Mouse (Mus musculus) kidney, embryonic 14.5 days (tissue): Measurements from ENCODE around the gene Acadl. TPM values are rescaled to one million over a fixed set of nuclear protein-coding genes. Genes with fewer than 3 reads are reported as not detected.
A peak's percentile ranks its signal among the peaks of the same experiment; 100 is the strongest.

Experiments
- ATAC-seq: fragments of 200-750 bp; cut with Nextera tagmentation; 2 replicates; pipeline ENCODE4 v1.8.0; 2017; ENCODE audit warnings: moderate number of reproducible peaks, mild to moderate bottlenecking, moderate TSS enrichment, moderate library complexity; ENCODE audit not compliant: low FRiP score, low TSS enrichment
- H3K27ac ChIP-seq: fragments of 300-500 bp; sonication (generic); 2 replicates; pipeline ENCODE4 v1.5.1; 2014; ENCODE audit warnings: low read depth, mild to moderate bottlenecking, low read length, moderate library complexity, mixed read lengths
- H3K27me3 ChIP-seq: fragments of 300-500 bp; sonication (generic); 2 replicates; pipeline ENCODE4 v1.6.1; 2014; ENCODE audit warnings: mild to moderate bottlenecking, low read length; ENCODE audit not compliant: control insufficient read depth, insufficient read depth
- H3K36me3 ChIP-seq: fragments of 300-500 bp; sonication (generic); 2 replicates; pipeline ENCODE4 v1.6.1; 2014; ENCODE audit warnings: low read length, mixed read lengths; ENCODE audit not compliant: control insufficient read depth, insufficient read depth
- H3K4me1 ChIP-seq: fragments of 300-500 bp; sonication (generic); 2 replicates; pipeline ENCODE4 v1.6.1; 2014; ENCODE audit warnings: low read length, mixed read lengths; ENCODE audit not compliant: control insufficient read depth, insufficient read depth
- H3K4me2 ChIP-seq: fragments of 300-500 bp; sonication (generic); replicated peaks from 2 replicates; pipeline ENCODE4 v1.6.1; 2014; ENCODE audit warnings: low read depth, mild to moderate bottlenecking, low read length
- H3K4me3 ChIP-seq: fragments of 300-500 bp; sonication (generic); 2 replicates; pipeline ENCODE4 v1.5.1; 2014; ENCODE audit warnings: mild to moderate bottlenecking, low read length
- H3K9ac ChIP-seq: fragments of 300-500 bp; sonication (generic); 2 replicates; pipeline ENCODE4 v1.6.1; 2014; ENCODE audit warnings: low read depth, mild to moderate bottlenecking, low read length, moderate library complexity
- H3K9me3 ChIP-seq: fragments of 300-500 bp; sonication (generic); 2 replicates; pipeline ENCODE4 v1.6.1; 2016; ENCODE audit warnings: low read length; ENCODE audit not compliant: control insufficient read depth
- WGBS: fragments of 180-500 bp; shearing (Covaris S2); extraction: QIAGEN DNeasy Blood & Tissue Kit; methylation state at CpG from one replicate; pipeline ENCODE4 v1.1.7; 2014; 5-methylcytosine and 5-hydroxymethylcytosine counted together
- polyA plus RNA-seq: library from polyadenylated mRNA; unstranded; fragments of >200 nt; fragmentation: Nextera tagmentation; extraction: Ambion mirVana; gene quantifications from 2 replicates; pipeline ENCODE4 v1.2.1, GENCODE M21; 2014

Gene Acadl
- polyA plus RNA-seq, 1 experiment from 2014 or later: 98.4 TPM

- Histone ChIP-seq H3K9me3 (no peaks in the 10 kb centered on the region), H3K27ac (no peak overlapping the region), H3K27me3 (peaks cover 5% of the 10 kb centered on the region; the same call in 1 of the 2 replicates), H3K9ac (no peak overlapping the region), H3K36me3 (no peaks in the 10 kb centered on the region), H3K4me2 (peak overlapping the region; percentile 1; the same call in 1 of the 2 replicates), H3K4me1 (peaks cover 3% of the 10 kb centered on the region; the same call in 1 of the 2 replicates), H3K4me3 (no peak overlapping the region)
- 52% methylated on average over 8 of the region's 8 CpGs for WGBS
- ATAC-seq: no peak
Observed at GRCm38 (mm10) chr1:66814756-66815155, 48.3 kb downstream of the Acadl start.

DNA sequence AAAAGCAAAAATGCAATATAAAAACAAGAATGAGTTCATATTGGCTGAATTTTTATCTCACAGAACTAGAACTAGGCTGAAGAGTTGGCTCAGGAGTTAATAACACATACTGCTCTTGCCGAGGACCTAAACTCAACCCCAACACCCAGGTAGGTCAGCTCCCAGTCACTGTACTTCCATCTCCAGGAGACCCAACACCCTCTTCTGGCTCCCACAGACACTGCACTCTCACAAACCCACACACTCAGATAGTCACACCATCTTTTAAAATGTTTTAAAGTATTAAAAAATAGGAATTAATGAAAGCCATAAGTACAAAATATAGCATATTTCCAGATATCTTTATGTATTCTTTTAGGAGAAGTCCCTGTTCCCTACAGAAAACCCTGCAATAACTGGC, 49.9 kb downstream of the Acadl start:
- no peak overlapping the region for H3K27ac ChIP-seq
- ATAC-seq: no peak
- H3K36me3 ChIP-seq: no peaks in the 10 kb centered on the region
- H3K9ac ChIP-seq: no peak overlapping the region
- H3K4me1 ChIP-seq: peaks cover 3% of the 10 kb centered on the region; the same call in 1 of the 2 replicates
- WGBS: 87% methylated on average over 1 of the region's 1 CpGs
- H3K27me3 ChIP-seq: no peaks in the 10 kb centered on the region
- no peak overlapping the region for H3K4me2 ChIP-seq
- no peaks in the 10 kb centered on the region for H3K9me3 ChIP-seq
- H3K4me3 ChIP-seq: no peak overlapping the region

- no peak overlapping the region for H3K27ac ChIP-seq
- H3K9me3 ChIP-seq: no peaks in the 10 kb centered on the region
- H3K36me3 ChIP-seq: no peaks in the 10 kb centered on the region
- no peak overlapping the region for H3K4me2 ChIP-seq
- WGBS: 100% methylated on average over 1 of the region's 1 CpGs
- H3K27me3 ChIP-seq: no peaks in the 10 kb centered on the region
- no peak for ATAC-seq
- no peak overlapping the region for H3K9ac ChIP-seq
- no peaks in the 10 kb centered on the region for H3K4me1 ChIP-seq
- no peak overlapping the region for H3K4me3 ChIP-seq
Observed at GRCm38 (mm10) chr1:66806821-66807220, 56.3 kb downstream of the Acadl start.

DNA sequence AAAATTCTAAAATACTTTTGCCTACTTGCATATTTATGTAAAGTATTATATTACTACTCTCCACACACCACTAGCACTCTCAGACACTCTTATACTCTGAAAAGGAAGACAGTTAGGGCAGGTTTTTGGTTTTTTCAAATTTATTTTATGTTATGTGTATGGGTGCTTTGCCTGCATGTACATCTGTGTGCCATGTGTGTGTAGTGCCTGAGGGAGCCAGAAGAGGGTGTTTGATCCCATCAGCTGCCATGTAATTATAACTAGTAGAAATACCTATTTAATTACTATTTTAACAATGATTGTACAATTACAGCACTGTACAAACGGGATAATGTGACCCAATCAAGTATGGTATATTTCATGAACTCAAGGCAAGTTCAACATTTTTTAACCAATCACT, 57.7 kb downstream of the Acadl start:
- H3K4me1 ChIP-seq: no peaks in the 10 kb centered on the region
- no peak overlapping the region for H3K27ac ChIP-seq
- H3K36me3 ChIP-seq: peaks cover 10% of the 10 kb centered on the region; the same call in 1 of the 2 replicates
- H3K27me3 ChIP-seq: no peaks in the 10 kb centered on the region
- ATAC-seq: no peak
- no peak overlapping the region for H3K9ac ChIP-seq
- no peak overlapping the region for H3K4me3 ChIP-seq
- no peak overlapping the region for H3K4me2 ChIP-seq
- 83% methylated on average over 1 of the region's 1 CpGs for WGBS
- H3K9me3 ChIP-seq: no peaks in the 10 kb centered on the region

GRCm38 (mm10) chr1:66804710-66805109, 58.4 kb downstream of the Acadl start:
- Histone ChIP-seq H3K27me3 (no peaks in the 10 kb centered on the region), H3K4me2 (no peak overlapping the region), H3K4me1 (no peaks in the 10 kb centered on the region), H3K9ac (no peak overlapping the region), H3K4me3 (no peak overlapping the region), H3K36me3 (peaks cover 17% of the 10 kb centered on the region; the same call in 1 of the 2 replicates), H3K9me3 (no peaks in the 10 kb centered on the region), H3K27ac (no peak overlapping the region)
- no peak for ATAC-seq
- WGBS: 66% methylated on average over 5 of the region's 5 CpGs

DNA sequence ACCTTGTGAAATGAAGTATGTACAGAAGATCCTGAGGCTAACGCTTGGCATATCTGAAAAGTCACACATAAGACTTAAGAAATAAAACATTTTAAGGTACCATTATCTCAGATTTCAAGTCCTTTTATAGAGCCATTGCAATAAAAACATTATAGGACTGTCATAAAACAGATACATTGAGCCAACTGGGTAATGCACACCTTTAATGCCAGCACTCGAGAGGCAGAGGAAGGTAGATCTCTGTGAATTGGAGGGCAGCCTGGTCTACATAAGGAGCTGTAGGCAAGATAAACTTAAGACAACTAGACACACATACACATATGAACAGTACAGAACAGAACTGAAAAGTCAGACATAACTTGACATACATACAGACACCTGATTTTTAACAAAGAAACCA, 65.1 kb downstream of the Acadl start:
- Histone ChIP-seq H3K9ac (no peak overlapping the region), H3K36me3 (peaks cover 23% of the 10 kb centered on the region; the same call in 1 of the 2 replicates), H3K27me3 (no peaks in the 10 kb centered on the region), H3K4me3 (no peak overlapping the region), H3K27ac (no peak overlapping the region), H3K4me2 (no peak overlapping the region), H3K4me1 (no peaks in the 10 kb centered on the region), H3K9me3 (no peaks in the 10 kb centered on the region)
- WGBS: 88% methylated on average over 2 of the region's 2 CpGs
- ATAC-seq: no peak

DNA sequence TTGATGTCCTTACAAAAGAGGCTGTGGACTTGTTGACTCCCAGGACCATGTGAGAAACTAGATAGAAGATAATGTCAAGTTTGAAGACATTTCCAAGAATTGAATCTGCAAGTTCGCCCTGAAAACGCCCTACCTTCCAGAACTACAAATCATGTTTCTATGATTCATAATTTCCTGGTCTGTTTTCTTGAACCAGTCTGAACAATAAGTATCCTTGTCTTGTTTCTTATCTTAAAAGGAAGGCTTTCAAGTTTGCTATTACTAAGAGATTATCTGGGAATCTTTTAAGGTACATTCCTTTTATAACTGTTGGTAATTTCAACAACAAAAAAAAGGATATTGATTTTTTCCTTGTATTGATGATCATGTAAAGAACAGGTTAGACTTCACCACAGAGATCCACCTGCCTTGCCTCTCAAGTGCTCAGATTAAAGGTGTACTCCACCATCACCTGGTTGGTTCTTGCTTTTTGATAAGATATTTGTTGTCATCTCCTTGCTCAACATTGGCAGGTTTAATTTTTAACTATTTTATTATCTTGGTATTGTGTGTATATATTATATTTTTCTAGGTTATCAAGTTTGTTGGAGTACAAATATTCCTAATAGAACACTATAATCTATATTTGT, 70.1 kb downstream of the Acadl start:
- 89% methylated on average over 2 of the region's 2 CpGs for WGBS
- Histone ChIP-seq H3K4me3 (no peak overlapping the region), H3K4me1 (no peaks in the 10 kb centered on the region), H3K27me3 (no peaks in the 10 kb centered on the region), H3K36me3 (peaks cover 5% of the 10 kb centered on the region; the same call in 1 of the 2 replicates), H3K4me2 (no peak overlapping the region), H3K27ac (no peak overlapping the region), H3K9ac (no peak overlapping the region), H3K9me3 (no peaks in the 10 kb centered on the region)
- ATAC-seq: no peak

- no peak overlapping the region for H3K9ac ChIP-seq
- no peak overlapping the region for H3K27ac ChIP-seq
- no peak overlapping the region for H3K4me2 ChIP-seq
- ATAC-seq: no peak
- H3K27me3 ChIP-seq: no peaks in the 10 kb centered on the region
- H3K36me3 ChIP-seq: peaks cover under 1% of the 10 kb centered on the region; the same call in 1 of the 2 replicates
- WGBS: 51% methylated on average over 2 of the region's 2 CpGs
- H3K4me3 ChIP-seq: no peak overlapping the region
- no peaks in the 10 kb centered on the region for H3K9me3 ChIP-seq
- no peaks in the 10 kb centered on the region for H3K4me1 ChIP-seq
Observed at GRCm38 (mm10) chr1:66782296-66782695, 80.8 kb downstream of the Acadl start.

GRCm38 (mm10) chr1:66781027-66781426, 82.0 kb downstream of the Acadl start:
- Histone ChIP-seq H3K9me3 (no peaks in the 10 kb centered on the region), H3K27me3 (no peaks in the 10 kb centered on the region), H3K27ac (no peak overlapping the region), H3K36me3 (peaks cover 2% of the 10 kb centered on the region; the same call in 1 of the 2 replicates), H3K4me2 (no peak overlapping the region), H3K4me1 (no peaks in the 10 kb centered on the region), H3K4me3 (no peak overlapping the region), H3K9ac (no peak overlapping the region)
- ATAC-seq: no peak
- 88% methylated on average over 4 of the region's 4 CpGs for WGBS
